Mouse (Mus musculus): ENCODE data around the gene Cds1. TPM values are rescaled to one million over a fixed set of nuclear protein-coding genes. Genes with fewer than 3 reads are reported as not detected.
A peak's percentile ranks its signal among the peaks of the same experiment; 100 is the strongest.

Cds1 gene
- not detected in 2 replicates for total RNA-seq (2014; fragmentation: Nextera tagmentation)
- total RNA-seq (2017), result not detected in 2 replicates
- polyA plus RNA-seq (2012), result not detected in 2 replicates

DNA sequence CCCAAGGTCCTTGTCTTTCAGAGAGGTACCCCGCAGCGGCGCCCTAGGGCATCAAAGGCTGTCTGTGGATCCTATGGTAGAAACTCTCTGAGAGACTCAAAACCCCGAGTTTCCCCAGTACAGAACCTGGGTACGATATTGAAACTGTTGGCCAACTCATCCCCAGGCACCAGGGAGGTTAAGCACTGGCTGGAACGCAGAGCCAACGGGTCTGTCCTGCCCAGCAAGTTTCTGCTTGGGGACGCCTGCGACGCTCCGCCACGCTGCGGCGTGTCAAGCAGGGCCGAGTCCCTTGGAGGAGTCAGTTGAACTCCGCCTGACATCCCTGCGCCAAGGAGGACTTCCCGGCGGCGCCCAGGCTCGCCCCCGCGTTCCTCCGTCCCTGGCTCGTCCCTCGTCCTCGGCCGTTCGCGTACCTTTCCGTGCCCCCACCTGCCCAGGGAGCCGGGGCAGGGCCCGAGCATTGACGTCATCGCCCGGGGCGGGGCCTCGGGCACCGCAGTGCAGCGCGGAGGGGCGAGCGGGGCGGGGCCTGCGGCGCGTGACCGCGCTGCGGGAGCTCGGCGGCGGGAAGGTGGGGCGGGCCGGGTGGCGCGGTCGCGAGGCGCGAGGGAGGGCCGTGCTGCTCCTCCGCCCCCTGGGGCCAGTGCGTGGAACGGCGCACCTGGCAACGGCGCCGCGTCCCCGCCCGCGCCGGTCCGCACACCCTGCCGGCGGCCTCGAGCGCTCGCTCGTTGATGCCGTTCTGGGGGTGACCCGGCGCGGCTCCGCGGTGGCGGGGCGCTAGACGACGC is at the start of gene Cds1:
Gene Cds1 (plus strand): TSS at position 577 of the 794 bp plus-strand sequence.
- peaks cover 70% of the 10 kb centered on the region for H3K9me3 ChIP-seq (replicated peaks)
- TF ChIP-seq POLR2AphosphoS5 (IDR thresholded peaks at IDR 0.05; ENCODE audit: insufficient replicate concordance, low read depth, low read length) (no peak), GATA1 (IDR thresholded peaks at IDR 0.05; ENCODE audit: borderline replicate concordance, low read length) (no peak), GATA2 (IDR thresholded peaks at IDR 0.05; ENCODE audit: borderline replicate concordance, low read depth, low read length) (no peak), CTCF (IDR thresholded peaks at IDR 0.05; ENCODE audit: low read depth, low read length) (no peak), TAL1 (conservative IDR thresholded peaks at IDR 0.05; ENCODE audit: low read depth, low read length) (no peak)
- H3K4me1 ChIP-seq (ENCODE audit: insufficient read depth, low read depth, low read length), result no peaks in the 10 kb centered on the region
- no peak for DNase-seq (ENCODE audit: low spot score)
- no peak for ATAC-seq (ENCODE audit: extremely low read depth, insufficient number of reproducible peaks, low FRiP score, poor library complexity, severe bottlenecking)
- H3K27me3 ChIP-seq (ENCODE audit: insufficient read depth, low read length), result no peaks in the 10 kb centered on the region
- H3K36me3 ChIP-seq (replicated peaks), result no peaks in the 10 kb centered on the region
- peak within 1 kb of the TSS; percentile 12; the same call in 1 of the 2 replicates for H3K4me3 ChIP-seq (ENCODE audit: low read depth, low read length)

DNA sequence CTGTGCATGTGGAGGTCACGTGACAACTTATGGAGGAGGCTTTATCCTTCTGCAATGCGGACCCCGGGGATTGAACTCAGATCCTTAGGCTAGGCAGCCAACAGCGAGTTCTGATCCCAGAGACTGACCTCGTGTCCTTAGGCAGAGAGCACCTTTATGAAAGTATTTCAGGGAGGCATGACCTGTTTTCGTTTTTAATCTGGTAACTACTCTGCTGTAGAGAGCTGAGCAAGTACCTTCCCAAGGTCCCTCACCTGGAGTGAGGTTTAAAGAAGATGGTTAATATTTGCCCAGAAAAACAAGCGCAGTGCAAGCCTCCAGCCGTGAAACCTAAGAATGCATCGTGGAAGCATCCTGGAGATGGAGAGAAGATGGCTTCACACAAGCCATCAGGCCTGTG is 40.7 kb upstream of the Cds1 start:
- no peak for ATAC-seq (ENCODE audit: extremely low read depth, insufficient number of reproducible peaks, low FRiP score, poor library complexity, severe bottlenecking)
- no peak for DNase-seq (ENCODE audit: low spot score)
- Histone ChIP-seq H3K36me3 (replicated peaks) (no peaks in the 10 kb centered on the region), H3K4me3 (ENCODE audit: low read depth, low read length) (no peak overlapping the region), H3K27me3 (ENCODE audit: insufficient read depth, low read length) (no peaks in the 10 kb centered on the region), H3K9me3 (replicated peaks) (peaks cover 56% of the 10 kb centered on the region), H3K4me1 (ENCODE audit: insufficient read depth, low read depth, low read length) (no peaks in the 10 kb centered on the region)
- TF ChIP-seq TAL1 (conservative IDR thresholded peaks at IDR 0.05; ENCODE audit: low read depth, low read length) (no peak), CTCF (IDR thresholded peaks at IDR 0.05; ENCODE audit: low read depth, low read length) (no peak), POLR2AphosphoS5 (IDR thresholded peaks at IDR 0.05; ENCODE audit: insufficient replicate concordance, low read depth, low read length) (no peak), GATA2 (IDR thresholded peaks at IDR 0.05; ENCODE audit: borderline replicate concordance, low read depth, low read length) (no peak), GATA1 (IDR thresholded peaks at IDR 0.05; ENCODE audit: borderline replicate concordance, low read length) (no peak)

DNA sequence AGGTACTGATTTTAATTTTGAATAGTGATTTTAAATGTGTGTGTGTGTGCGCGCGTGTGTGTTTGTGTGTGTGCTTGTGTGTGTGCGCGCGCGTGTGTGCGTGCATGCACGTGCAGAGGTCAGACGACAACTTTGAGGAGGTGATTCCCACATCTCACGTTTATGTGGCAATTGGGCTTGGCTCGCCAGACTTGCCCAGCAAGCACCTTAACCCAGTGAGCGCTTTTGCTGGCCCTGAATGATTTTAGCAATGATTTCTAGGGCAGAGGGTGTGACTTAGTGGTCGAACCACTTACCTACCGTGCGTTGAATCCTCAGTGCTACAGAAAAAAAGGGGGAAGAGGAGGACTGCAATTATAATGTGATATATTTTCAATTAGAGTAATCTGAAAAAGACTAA is 40.2 kb upstream of the Cds1 start:
- peaks cover 53% of the 10 kb centered on the region for H3K9me3 ChIP-seq (replicated peaks)
- no peak for TF ChIP-seq POLR2AphosphoS5 (IDR thresholded peaks at IDR 0.05; ENCODE audit: insufficient replicate concordance, low read depth, low read length)
- no peak for TF ChIP-seq TAL1 (conservative IDR thresholded peaks at IDR 0.05; ENCODE audit: low read depth, low read length)
- TF ChIP-seq CTCF (IDR thresholded peaks at IDR 0.05; ENCODE audit: low read depth, low read length), result no peak
- TF ChIP-seq GATA1 (IDR thresholded peaks at IDR 0.05; ENCODE audit: borderline replicate concordance, low read length), result no peak
- no peak for TF ChIP-seq GATA2 (IDR thresholded peaks at IDR 0.05; ENCODE audit: borderline replicate concordance, low read depth, low read length)
- H3K36me3 ChIP-seq (replicated peaks), result no peaks in the 10 kb centered on the region
- H3K27me3 ChIP-seq (ENCODE audit: insufficient read depth, low read length), result no peaks in the 10 kb centered on the region
- DNase-seq (ENCODE audit: low spot score), result no peak
- ATAC-seq (ENCODE audit: extremely low read depth, insufficient number of reproducible peaks, low FRiP score, poor library complexity, severe bottlenecking), result no peak
- H3K4me1 ChIP-seq (ENCODE audit: insufficient read depth, low read depth, low read length), result no peaks in the 10 kb centered on the region
- H3K4me3 ChIP-seq (ENCODE audit: low read depth, low read length), result no peak overlapping the region

DNA sequence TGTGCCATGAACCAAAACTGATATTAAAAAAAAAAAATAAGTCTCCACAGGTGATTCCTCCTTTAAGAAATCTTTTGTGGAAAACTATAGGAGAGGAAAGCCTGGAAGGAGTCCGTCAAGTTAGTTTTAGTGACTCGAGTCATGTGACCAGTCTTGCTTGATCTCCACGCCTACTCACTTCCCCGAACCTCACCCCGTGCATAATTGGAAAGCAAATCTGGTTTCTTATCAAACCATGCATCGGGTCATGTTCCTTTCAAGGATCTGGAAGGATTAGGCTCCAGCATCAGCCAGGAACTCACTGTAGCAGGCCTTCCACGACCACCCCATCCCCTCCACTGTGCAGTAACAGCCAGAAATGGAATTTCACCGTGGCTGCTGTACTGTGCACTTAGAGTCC is 39.2 kb upstream of the Cds1 start:
- H3K4me3 ChIP-seq (ENCODE audit: low read depth, low read length), result no peak overlapping the region
- no peaks in the 10 kb centered on the region for H3K27me3 ChIP-seq (ENCODE audit: insufficient read depth, low read length)
- no peaks in the 10 kb centered on the region for H3K4me1 ChIP-seq (ENCODE audit: insufficient read depth, low read depth, low read length)
- DNase-seq (ENCODE audit: low spot score), result no peak
- no peaks in the 10 kb centered on the region for H3K36me3 ChIP-seq (replicated peaks)
- TF ChIP-seq CTCF (IDR thresholded peaks at IDR 0.05; ENCODE audit: low read depth, low read length), result no peak
- TF ChIP-seq TAL1 (conservative IDR thresholded peaks at IDR 0.05; ENCODE audit: low read depth, low read length), result no peak
- no peak for TF ChIP-seq GATA1 (IDR thresholded peaks at IDR 0.05; ENCODE audit: borderline replicate concordance, low read length)
- no peak for TF ChIP-seq POLR2AphosphoS5 (IDR thresholded peaks at IDR 0.05; ENCODE audit: insufficient replicate concordance, low read depth, low read length)
- no peak for TF ChIP-seq GATA2 (IDR thresholded peaks at IDR 0.05; ENCODE audit: borderline replicate concordance, low read depth, low read length)
- H3K9me3 ChIP-seq (replicated peaks), result peaks cover 54% of the 10 kb centered on the region
- ATAC-seq (ENCODE audit: extremely low read depth, insufficient number of reproducible peaks, low FRiP score, poor library complexity, severe bottlenecking), result no peak

DNA sequence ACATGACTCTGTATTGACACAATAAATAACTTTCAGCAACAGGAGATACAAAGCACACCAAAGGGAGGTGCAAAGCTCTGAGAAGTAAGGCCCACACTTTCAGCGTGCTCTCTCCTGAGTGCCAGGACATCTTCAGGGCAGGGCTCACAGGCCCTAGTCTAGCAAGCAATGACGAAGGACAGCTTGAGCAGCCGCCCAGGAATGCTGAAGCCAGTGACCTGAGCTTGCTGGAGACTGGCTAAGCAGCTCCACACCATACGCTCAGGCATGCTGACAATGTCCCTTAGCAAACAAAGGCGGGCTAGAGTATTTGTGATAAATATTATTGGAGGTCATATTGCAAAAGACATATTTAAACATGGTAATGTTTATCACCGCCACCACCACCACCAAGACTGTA is 38.6 kb upstream of the Cds1 start:
- no peaks in the 10 kb centered on the region for H3K27me3 ChIP-seq (ENCODE audit: insufficient read depth, low read length)
- H3K9me3 ChIP-seq (replicated peaks), result peaks cover 54% of the 10 kb centered on the region
- no peak for TF ChIP-seq GATA1 (IDR thresholded peaks at IDR 0.05; ENCODE audit: borderline replicate concordance, low read length)
- no peak for TF ChIP-seq GATA2 (IDR thresholded peaks at IDR 0.05; ENCODE audit: borderline replicate concordance, low read depth, low read length)
- no peak for TF ChIP-seq CTCF (IDR thresholded peaks at IDR 0.05; ENCODE audit: low read depth, low read length)
- TF ChIP-seq TAL1 (conservative IDR thresholded peaks at IDR 0.05; ENCODE audit: low read depth, low read length), result no peak
- TF ChIP-seq POLR2AphosphoS5 (IDR thresholded peaks at IDR 0.05; ENCODE audit: insufficient replicate concordance, low read depth, low read length), result no peak
- no peaks in the 10 kb centered on the region for H3K4me1 ChIP-seq (ENCODE audit: insufficient read depth, low read depth, low read length)
- ATAC-seq (ENCODE audit: extremely low read depth, insufficient number of reproducible peaks, low FRiP score, poor library complexity, severe bottlenecking), result no peak
- H3K36me3 ChIP-seq (replicated peaks), result no peaks in the 10 kb centered on the region
- H3K4me3 ChIP-seq (ENCODE audit: low read depth, low read length), result no peak overlapping the region
- DNase-seq (ENCODE audit: low spot score), result no peak

DNA sequence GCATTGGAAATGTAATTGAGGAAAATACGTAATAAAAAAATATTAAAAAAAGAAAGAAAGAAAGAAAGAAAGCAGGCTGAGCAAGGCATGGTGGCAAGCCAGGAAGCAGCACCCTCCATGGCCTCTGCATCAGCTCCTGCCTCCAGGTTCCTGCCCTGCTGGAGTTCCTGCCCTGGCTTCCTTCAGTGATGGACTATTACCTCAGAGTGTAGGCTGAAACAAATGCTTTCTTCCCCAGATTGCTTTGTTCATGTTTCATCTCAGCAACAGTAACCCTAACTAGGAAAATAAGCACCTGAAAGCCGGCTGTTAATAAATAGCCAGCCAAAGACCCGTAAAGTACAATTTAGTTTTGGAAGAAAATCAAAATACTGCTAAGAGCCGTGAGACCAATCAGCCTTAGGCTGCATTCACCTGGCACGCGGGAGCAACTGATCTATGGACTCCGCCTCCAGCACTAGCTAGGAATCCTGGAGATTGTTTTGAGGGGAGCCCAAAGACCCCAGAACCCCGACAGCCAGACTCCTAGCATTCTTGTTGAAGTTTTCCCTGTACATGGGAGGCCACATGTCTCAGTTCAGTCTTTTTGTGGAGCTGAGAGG is 36.5 kb upstream of the Cds1 start:
- TF ChIP-seq CTCF (IDR thresholded peaks at IDR 0.05; ENCODE audit: low read depth, low read length), result no peak
- no peak for TF ChIP-seq POLR2AphosphoS5 (IDR thresholded peaks at IDR 0.05; ENCODE audit: insufficient replicate concordance, low read depth, low read length)
- TF ChIP-seq TAL1 (conservative IDR thresholded peaks at IDR 0.05; ENCODE audit: low read depth, low read length), result no peak
- no peak for TF ChIP-seq GATA1 (IDR thresholded peaks at IDR 0.05; ENCODE audit: borderline replicate concordance, low read length)
- TF ChIP-seq GATA2 (IDR thresholded peaks at IDR 0.05; ENCODE audit: borderline replicate concordance, low read depth, low read length), result no peak
- ATAC-seq (ENCODE audit: extremely low read depth, insufficient number of reproducible peaks, low FRiP score, poor library complexity, severe bottlenecking) (no peak), DNase-seq (ENCODE audit: low spot score) (no peak)
- H3K4me1 ChIP-seq (ENCODE audit: insufficient read depth, low read depth, low read length), result no peaks in the 10 kb centered on the region
- H3K4me3 ChIP-seq (ENCODE audit: low read depth, low read length), result no peak overlapping the region
- H3K9me3 ChIP-seq (replicated peaks), result peaks cover 55% of the 10 kb centered on the region
- H3K36me3 ChIP-seq (replicated peaks), result no peaks in the 10 kb centered on the region
- no peaks in the 10 kb centered on the region for H3K27me3 ChIP-seq (ENCODE audit: insufficient read depth, low read length)
